Mouse (Mus musculus) heart, postnatal 25 days (tissue): ENCODE data around the gene Pomgnt1. TPM values are rescaled to one million over a fixed set of nuclear protein-coding genes. Genes with fewer than 3 reads are reported as not detected.

Experiments
- total RNA-seq, 2 experiments: library from RNA; stranded (reverse); gene quantifications; 2 replicates each; pipeline ENCODE4 v1.2.3; 2021

The Pomgnt1 gene
- total RNA-seq, 2 experiments from 2014 or later, result 61.8 to 62.7 TPM

Other genes with a start within 250 kb of the Pomgnt1 start
- gene Kncn, start 239.4 kb upstream of the Pomgnt1 start, total RNA-seq, result not detected
- not detected for gene 6430628N08Rik, start 233.2 kb upstream of the Pomgnt1 start, total RNA-seq
- gene Dmbx1, start 183.9 kb upstream of the Pomgnt1 start, total RNA-seq, result not detected
- gene Faah, start 105.9 kb upstream of the Pomgnt1 start, total RNA-seq, result under 1 TPM; 0.13 to 0.17 TPM
- 10 to 100 TPM; 24.5 to 27.9 TPM for gene Nsun4, start 70.0 kb upstream of the Pomgnt1 start, total RNA-seq
- gene Uqcrh, start 48.8 kb upstream of the Pomgnt1 start, total RNA-seq, result 1,000 to 10,000 TPM; 1,988 to 2,066 TPM
- gene Lrrc41, start 48.6 kb upstream of the Pomgnt1 start, total RNA-seq, result 10 to 100 TPM; 24.6 to 29.4 TPM
- gene Rad54l, start 150 bp upstream of the Pomgnt1 start, total RNA-seq, result under 1 TPM; 0.29 to 0.53 TPM
- 1 to 10 TPM; 3.3 to 3.9 TPM for gene Lurap1, start 27.5 kb downstream of the Pomgnt1 start, total RNA-seq
- gene Tspan1, start 43.8 kb downstream of the Pomgnt1 start, total RNA-seq, result not detected
- gene 1700042G07Rik, start 49.5 kb downstream of the Pomgnt1 start, total RNA-seq, result not detected
- gene Gm49337, start 49.5 kb downstream of the Pomgnt1 start, total RNA-seq, result under 1 TPM in 1 of 2 experiments, not detected in 1; 0.39 TPM
- 10 to 100 TPM; 12.9 to 13.1 TPM for gene Pik3r3, start 97.8 kb downstream of the Pomgnt1 start, total RNA-seq